Mouse (Mus musculus) erythroblast, adult 5-6 weeks (primary cell): Measurements from ENCODE around the gene Kbtbd2. TPM values are rescaled to one million over a fixed set of nuclear protein-coding genes. Genes with fewer than 3 reads are reported as not detected.
A peak's percentile ranks its signal among the peaks of the same experiment; 100 is the strongest.

Experiments used
- ATAC-seq: replicated peaks from 2 replicates; pipeline ENCODE4 v1.8.0; 2016; ENCODE audit warnings: moderate number of reproducible peaks, mild to moderate bottlenecking, moderate TSS enrichment, inconsistent platforms; ENCODE audit not compliant: poor library complexity, low FRiP score, severe bottlenecking
- total RNA-seq, 2 experiments: library from RNA; stranded (forward) in 1 of 2; stranded (reverse) in 1 of 2; fragments of 150-400 nt in 1 of 2; fragments of 200-764, 138-1000 nt in 1 of 2; gene quantifications; 2 replicates each; pipeline versions ENCODE4 v1.2.3 to v1.2.4; 2015 to 2017; ENCODE audit warnings: low replicate concordance in 2 of 2

Kbtbd2 gene
- total RNA-seq (2015; ENCODE audit: low replicate concordance): 42.7 and 44.9 TPM in 2 replicates
- total RNA-seq (2017; ENCODE audit: low replicate concordance): 172 and 196 TPM in 2 replicates

- ATAC-seq: peak; percentile 87
These were observed at the start of gene Kbtbd2 for GRCm38 (mm10) chr6:56797311-56798151. TSS of gene Kbtbd2 (minus strand) at chr6:56797813.

- ATAC-seq: peak; percentile 66
These were observed 46.8 kb upstream of the Kbtbd2 start for GRCm38 (mm10) chr6:56844365-56844764.

GRCm38 (mm10) chr6:56843229-56843628 is 45.6 kb upstream of the Kbtbd2 start:
- ATAC-seq: no peak

- ATAC-seq: no peak
These were observed 40.0 kb upstream of the Kbtbd2 start for GRCm38 (mm10) chr6:56837621-56838020.

- no peak for ATAC-seq
These were observed 39.6 kb upstream of the Kbtbd2 start for GRCm38 (mm10) chr6:56837166-56837565.

DNA sequence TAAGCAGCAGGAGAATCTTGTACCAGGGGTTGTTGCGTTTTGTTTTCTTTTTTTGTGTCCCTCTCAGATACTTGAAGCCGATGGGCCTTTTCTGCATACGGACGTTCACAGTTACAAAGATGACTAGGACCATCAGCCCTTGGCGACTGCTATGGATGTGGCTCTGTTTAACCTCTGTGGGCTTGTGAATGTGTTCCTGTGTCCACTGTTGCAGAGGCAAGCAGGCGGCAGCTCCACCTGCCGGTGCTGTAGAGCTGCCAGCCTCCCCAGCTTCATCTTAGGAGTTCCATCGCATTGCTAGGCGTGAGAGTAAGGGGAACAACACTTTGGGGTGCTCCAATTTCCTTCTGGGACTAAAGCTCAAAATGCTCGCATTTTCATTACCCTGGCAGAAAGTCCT is 37.9 kb upstream of the Kbtbd2 start:
- no peak for ATAC-seq

GRCm38 (mm10) chr6:56834769-56835168 is 37.2 kb upstream of the Kbtbd2 start:
- ATAC-seq: no peak

- ATAC-seq: no peak
These were observed 35.2 kb upstream of the Kbtbd2 start for GRCm38 (mm10) chr6:56832830-56833229.

DNA sequence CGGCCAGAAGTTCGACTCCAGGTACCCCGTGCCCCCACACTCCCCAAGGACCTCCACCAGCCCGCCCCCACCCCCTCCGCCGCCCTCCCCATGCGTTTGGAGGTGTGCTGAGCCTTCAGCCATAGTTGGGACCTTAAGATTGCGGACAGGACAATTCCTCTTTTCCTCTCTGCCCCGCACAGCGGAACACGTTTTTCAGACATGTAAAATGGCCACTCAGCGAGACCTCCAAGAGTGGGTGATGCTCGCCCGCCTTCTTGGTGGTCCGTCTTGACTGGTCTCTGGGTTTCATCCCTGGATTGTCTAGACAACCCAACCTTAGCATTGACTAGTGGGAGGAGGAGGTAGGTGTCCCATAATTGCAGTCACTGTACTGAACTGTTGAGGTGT is 34.8 kb upstream of the Kbtbd2 start:
- no peak for ATAC-seq

DNA sequence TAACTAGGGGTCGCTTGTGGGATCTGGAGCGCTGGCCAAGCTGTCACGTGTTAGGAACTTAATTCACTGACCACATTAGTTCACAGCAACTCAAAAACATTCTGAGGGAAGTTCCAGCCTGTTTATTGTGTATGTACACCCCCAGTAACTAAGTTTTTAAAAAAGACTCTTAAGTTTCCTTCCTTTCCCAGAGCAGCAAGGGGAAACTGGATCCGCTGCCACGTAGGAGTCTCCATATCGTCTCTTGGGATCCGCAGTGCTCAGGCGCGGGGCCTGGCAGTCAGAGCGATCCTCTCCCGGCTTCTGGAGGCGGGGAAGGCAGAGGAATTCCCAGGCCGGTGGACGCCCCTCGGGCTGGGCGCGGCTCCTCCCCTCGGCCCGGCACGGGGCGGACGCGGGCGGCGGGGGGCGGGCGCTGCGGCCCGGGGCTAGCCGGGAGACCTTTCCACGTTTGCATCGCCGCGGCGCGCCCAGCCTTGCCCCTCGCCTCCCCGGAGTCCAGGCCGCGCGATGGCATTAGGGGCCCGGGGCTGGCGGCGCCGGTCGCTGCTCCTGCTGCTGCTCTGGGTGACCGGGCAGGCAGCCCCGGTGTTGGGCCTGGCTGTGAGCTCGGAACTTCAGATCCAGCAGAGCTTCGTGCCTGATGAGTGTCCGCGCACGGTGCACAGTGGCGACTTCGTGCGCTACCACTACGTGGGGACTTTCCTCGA is 34.2 kb upstream of the Kbtbd2 start, which contains the start of gene Fkbp9:
TSS of gene Fkbp9 (plus strand) at position 363 of the 710 bp plus-strand sequence.
- ATAC-seq: 0 out of 2 replicates have a peak, but pooled peaks have one; percentile 43

DNA sequence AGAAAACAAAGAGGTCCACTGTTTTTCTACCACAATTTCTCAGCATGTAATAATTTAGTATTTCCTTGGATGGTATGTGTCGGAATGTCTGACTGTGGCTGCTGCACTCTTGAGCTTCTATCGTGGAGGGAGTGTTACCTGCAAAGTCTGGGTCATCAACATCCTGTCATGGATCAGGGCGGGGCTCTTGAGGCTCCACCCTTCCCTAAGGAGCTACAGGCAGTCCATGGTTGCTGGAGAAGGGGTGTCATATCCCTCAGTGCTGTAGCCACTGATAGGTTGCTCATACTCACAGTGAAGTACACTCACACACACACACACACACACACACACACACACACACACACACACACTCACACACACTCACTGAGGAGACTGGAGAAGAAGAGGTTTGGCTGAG is 28.0 kb upstream of the Kbtbd2 start:
- no peak for ATAC-seq

GRCm38 (mm10) chr6:56819124-56819487 is 21.5 kb upstream of the Kbtbd2 start:
- ATAC-seq: no peak

GRCm38 (mm10) chr6:56818436-56819123 is 21.0 kb upstream of the Kbtbd2 start:
- no peak for ATAC-seq

- ATAC-seq: no peak
These were observed 15.7 kb upstream of the Kbtbd2 start for GRCm38 (mm10) chr6:56813332-56813731.

GRCm38 (mm10) chr6:56808656-56809055 is 11.0 kb upstream of the Kbtbd2 start:
- peak; percentile 90 for ATAC-seq

- ATAC-seq: 0 out of 2 replicates have a peak, but pooled peaks have one; percentile 14
These were observed 8.6 kb upstream of the Kbtbd2 start for GRCm38 (mm10) chr6:56806195-56806594.

DNA sequence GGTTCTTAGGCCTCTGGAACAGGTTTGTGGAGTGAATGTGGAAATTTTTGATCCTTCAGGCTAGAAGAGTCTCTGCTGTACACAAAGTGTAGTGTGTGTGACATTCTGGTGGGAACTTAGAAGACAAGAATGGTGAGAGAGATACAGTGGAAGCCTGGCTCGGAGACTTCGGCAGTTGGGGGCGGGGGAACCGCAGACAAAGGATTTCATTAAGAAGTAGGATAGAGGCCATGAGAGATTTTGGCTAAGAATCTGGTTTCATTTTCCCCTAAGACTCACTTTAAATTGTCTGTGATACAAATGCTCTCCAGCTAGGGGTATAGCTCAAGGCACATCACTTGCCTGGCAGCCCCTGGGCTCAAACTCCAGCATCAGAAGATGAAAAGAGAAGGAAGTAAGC is 7.4 kb upstream of the Kbtbd2 start:
- ATAC-seq: no peak

- ATAC-seq: peak; percentile 32; the same call in 1 of the 2 replicates
These were observed 496 bp upstream of the Kbtbd2 start for GRCm38 (mm10) chr6:56798152-56798465.

DNA sequence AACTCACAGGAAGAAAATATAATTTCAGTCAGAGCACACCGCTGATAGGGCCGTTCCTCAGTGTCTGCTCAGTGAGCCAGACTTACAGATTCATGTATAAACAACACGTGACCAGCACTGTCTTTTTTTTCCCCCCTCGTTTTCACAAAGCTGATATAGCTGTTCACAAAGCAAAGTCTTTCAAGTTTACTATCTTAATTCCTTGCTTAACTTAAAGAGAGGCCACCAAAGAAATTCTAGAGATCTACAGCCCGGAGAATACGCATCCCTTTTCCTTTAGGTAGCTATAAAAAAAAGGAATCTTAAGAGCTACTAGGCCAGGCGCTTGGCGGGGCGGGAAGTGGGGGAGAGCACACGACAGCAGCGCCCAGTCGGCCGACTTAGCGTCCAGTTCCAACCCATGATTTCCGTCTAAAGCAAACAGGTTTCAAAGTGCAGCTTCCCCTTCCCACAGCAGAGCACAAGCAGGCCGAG is 908 bp downstream of the Kbtbd2 start:
- ATAC-seq: peak; percentile 72

- ATAC-seq: no peak
These were observed 1.4 kb downstream of the Kbtbd2 start for GRCm38 (mm10) chr6:56796232-56796631.
